Mouse (Mus musculus) lung, embryonic 14.5 days (tissue): ENCODE data around the gene Gan. TPM values are rescaled to one million over a fixed set of nuclear protein-coding genes. Genes with fewer than 3 reads are reported as not detected.

Source experiments
- ATAC-seq: fragments of 200-750 bp; cut with Nextera tagmentation; 2 replicates; pipeline ENCODE4 v1.8.0; 2017; ENCODE audit warnings: mild to moderate bottlenecking, moderate TSS enrichment, moderate library complexity; ENCODE audit not compliant: insufficient read depth
- DNase-seq: peaks from one replicate; pipeline ENCODE4 v3.0.0-alpha.2; 2015
- H3K27ac ChIP-seq: fragments of 300-500 bp; sonication (generic); 2 replicates; pipeline ENCODE4 v1.5.1; 2014; ENCODE audit warnings: low read depth, mild to moderate bottlenecking, moderate library complexity
- H3K27me3 ChIP-seq: fragments of 300-500 bp; sonication (generic); 2 replicates; pipeline ENCODE4 v1.6.1; 2014; ENCODE audit warnings: low read length, control low read depth; ENCODE audit not compliant: insufficient read depth
- H3K36me3 ChIP-seq: fragments of 300-500 bp; sonication (generic); 2 replicates; pipeline ENCODE4 v1.6.1; 2014; ENCODE audit warnings: control low read depth; ENCODE audit not compliant: insufficient read depth
- H3K4me1 ChIP-seq: fragments of 300-500 bp; sonication (generic); 2 replicates; pipeline ENCODE4 v1.6.1; 2014; ENCODE audit warnings: antibody characterized with exemption, control low read depth; ENCODE audit not compliant: insufficient read depth
- H3K4me2 ChIP-seq: fragments of 300-500 bp; sonication (generic); 2 replicates; pipeline ENCODE4 v1.6.1; 2014; ENCODE audit warnings: mild to moderate bottlenecking
- H3K4me3 ChIP-seq: fragments of 300-500 bp; sonication (generic); 2 replicates; pipeline ENCODE4 v1.5.1; 2014; ENCODE audit warnings: low read depth, low read length
- H3K9ac ChIP-seq: fragments of 300-500 bp; sonication (generic); 2 replicates; pipeline ENCODE4 v1.6.1; 2014
- H3K9me3 ChIP-seq: fragments of 300-500 bp; sonication (generic); 2 replicates; pipeline ENCODE4 v1.6.1; 2016; ENCODE audit warnings: low read depth, low read length, control low read depth
- CTCF ChIP-seq: IDR thresholded peaks from 2 replicates; pipeline ENCODE4 v1.5.1; 2016; ENCODE audit warnings: antibody characterized with exemption, low read depth
- WGBS: fragments of 180-500 bp; shearing (Covaris S2); extraction: QIAGEN DNeasy Blood & Tissue Kit; methylation state at CpG from one replicate; pipeline ENCODE4 v1.1.7; 2014; 5-methylcytosine and 5-hydroxymethylcytosine counted together
- polyA plus RNA-seq: library from polyadenylated mRNA; unstranded; fragments of >200 nt; fragmentation: Nextera tagmentation; extraction: Ambion mirVana; gene quantifications from 2 replicates; pipeline ENCODE4 v1.2.1, GENCODE M21; 2014

Gan gene
- polyA plus RNA-seq, 1 experiment from 2014 or later, result 3.3 TPM

DNA sequence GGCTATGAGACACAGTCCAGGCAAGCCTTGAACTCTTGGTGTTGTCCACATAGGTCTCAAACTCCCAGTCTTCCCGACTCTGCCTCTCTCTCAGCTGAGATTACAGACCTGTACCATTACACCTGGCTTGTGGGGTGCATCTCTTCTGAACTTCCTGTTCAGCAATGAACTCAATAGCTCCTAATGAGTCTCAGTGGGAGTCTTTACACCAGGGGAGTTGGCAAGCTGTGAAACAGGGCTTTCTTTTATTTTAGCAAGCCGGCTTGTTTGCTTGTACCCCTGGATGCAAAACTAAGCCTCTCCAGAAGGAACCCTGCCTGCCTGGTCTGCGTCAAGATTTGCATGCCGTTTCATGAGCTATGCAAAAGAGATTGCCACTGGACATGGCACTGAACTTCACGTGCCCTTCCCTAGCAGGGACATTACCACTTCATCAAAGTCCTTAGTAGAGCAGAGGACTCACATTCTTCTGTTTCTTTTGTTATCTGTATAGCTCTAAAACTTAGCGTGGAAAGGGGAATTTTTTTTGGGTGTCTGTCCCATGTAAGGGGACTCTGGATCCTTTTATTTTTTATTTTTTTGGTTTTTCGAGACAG, 93.2 kb downstream of the Gan start:
- no peak overlapping the region for H3K4me2 ChIP-seq
- H3K27ac ChIP-seq, result no peak overlapping the region
- no peak for TF ChIP-seq CTCF
- no peaks in the 10 kb centered on the region for H3K4me1 ChIP-seq
- no peaks in the 10 kb centered on the region for H3K27me3 ChIP-seq
- no peaks in the 10 kb centered on the region for H3K9me3 ChIP-seq
- no peaks in the 10 kb centered on the region for H3K36me3 ChIP-seq
- no peak overlapping the region for H3K9ac ChIP-seq
- no peak for DNase-seq
- no peak for ATAC-seq
- no peak overlapping the region for H3K4me3 ChIP-seq
- WGBS, result 49% methylated on average over 7 of the region's 7 CpGs

DNA sequence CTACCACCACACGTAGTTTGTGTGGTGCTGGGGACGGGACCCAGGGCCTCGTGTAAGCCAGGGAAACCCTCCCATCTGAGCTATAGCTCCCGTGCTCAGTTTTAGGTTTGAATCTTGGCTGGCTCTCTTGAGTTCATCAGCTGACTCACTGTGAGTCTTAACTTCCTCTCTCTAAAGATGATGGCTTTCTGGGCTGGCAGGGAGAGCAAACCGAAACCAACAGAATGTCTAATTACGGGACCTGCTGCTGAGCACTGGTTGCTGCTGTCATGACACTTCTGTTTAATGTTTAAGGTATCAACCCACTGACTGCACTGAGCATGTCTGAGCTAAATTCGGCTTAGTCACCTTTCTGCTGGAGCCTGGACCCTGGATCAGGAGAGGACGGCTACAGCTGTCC, 94.7 kb downstream of the Gan start:
- no peaks in the 10 kb centered on the region for H3K9me3 ChIP-seq
- no peaks in the 10 kb centered on the region for H3K27me3 ChIP-seq
- H3K9ac ChIP-seq, result no peak overlapping the region
- H3K4me2 ChIP-seq, result no peak overlapping the region
- DNase-seq (no peak), ATAC-seq (no peak)
- no peak overlapping the region for H3K27ac ChIP-seq
- no peak for TF ChIP-seq CTCF
- H3K4me1 ChIP-seq, result no peaks in the 10 kb centered on the region
- WGBS, result 87% methylated on average over 8 of the region's 8 CpGs
- no peak overlapping the region for H3K4me3 ChIP-seq
- H3K36me3 ChIP-seq, result no peaks in the 10 kb centered on the region

DNA sequence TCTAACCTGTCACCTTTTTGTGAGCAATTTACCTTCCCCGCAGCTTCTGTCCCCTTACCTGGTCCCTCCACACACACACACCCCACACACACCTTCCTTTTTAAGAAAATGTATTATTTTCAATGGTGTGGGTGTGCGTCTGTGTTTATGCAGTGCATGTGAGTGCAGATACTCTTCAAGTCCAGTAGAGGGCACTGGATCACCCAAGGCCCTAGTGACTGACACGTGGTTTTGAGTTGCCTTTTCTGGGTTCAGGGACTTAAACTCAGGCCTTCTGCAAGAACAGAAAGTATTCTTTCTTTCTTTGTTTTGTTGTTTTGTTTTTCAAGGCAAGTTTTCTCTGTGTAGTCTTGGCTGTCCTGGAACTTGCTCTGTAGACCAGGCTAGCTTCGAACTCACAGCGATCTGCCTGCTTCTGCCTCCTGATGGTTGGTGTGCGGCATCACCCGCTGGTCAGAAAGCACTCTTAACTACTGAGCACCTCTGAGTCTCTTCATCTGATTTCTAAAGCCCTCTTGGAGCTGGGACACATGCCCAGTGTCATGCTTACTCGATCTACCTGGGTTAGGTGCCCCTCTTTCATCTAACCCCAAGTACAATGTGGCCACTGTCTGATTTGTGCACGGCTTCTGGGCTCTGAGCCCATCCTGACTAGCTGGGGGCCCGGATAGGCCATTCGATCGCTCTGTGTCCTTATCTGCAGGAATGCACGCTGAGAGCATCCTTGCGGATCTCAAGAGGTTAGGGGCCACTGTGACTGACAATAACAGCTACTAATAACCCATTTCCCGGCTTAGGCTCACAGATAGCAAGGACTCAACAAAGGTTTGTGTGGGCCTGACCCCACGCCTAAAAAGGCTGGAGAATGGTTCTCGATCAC, 95.7 kb downstream of the Gan start:
- Histone ChIP-seq H3K4me1 (peaks cover under 1% of the 10 kb centered on the region), H3K9ac (no peak overlapping the region), H3K27me3 (no peaks in the 10 kb centered on the region), H3K4me2 (no peak overlapping the region), H3K36me3 (no peaks in the 10 kb centered on the region), H3K4me3 (no peak overlapping the region), H3K27ac (no peak overlapping the region), H3K9me3 (no peaks in the 10 kb centered on the region)
- 0 out of 2 replicates have a peak, but pooled peaks have one; percentile 17 for TF ChIP-seq CTCF
- DNase-seq, result no peak
- ATAC-seq, result no peak
- WGBS, result 68% methylated on average over 17 of the region's 17 CpGs

DNA sequence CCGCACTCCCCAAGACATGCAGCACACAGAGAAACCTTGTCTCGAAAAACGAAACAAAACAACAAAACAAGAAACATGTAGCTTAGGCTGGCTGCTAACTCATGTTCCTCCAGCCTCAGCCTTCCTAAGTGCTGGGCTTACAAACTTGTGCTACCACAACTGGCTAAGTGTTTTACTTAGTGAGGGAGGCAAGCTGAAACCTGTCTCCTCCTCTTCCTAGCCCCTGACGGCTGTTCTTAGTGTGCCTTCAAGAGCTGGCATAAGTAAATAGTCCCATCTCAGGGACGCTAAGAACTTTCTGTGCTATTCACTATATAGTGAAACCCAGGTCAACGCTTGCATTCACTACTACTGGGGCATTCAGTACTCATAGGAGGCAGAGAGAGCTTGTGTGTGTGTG, 96.6 kb downstream of the Gan start:
- no peak for TF ChIP-seq CTCF
- H3K4me3 ChIP-seq, result no peak overlapping the region
- peaks cover 10% of the 10 kb centered on the region for H3K4me1 ChIP-seq
- no peak overlapping the region for H3K4me2 ChIP-seq
- WGBS, result 60% methylated on average over 6 of the region's 6 CpGs
- DNase-seq (no peak), ATAC-seq (no peak)
- no peak overlapping the region for H3K9ac ChIP-seq
- no peaks in the 10 kb centered on the region for H3K36me3 ChIP-seq
- no peaks in the 10 kb centered on the region for H3K27me3 ChIP-seq
- no peaks in the 10 kb centered on the region for H3K9me3 ChIP-seq
- H3K27ac ChIP-seq, result no peak overlapping the region

DNA sequence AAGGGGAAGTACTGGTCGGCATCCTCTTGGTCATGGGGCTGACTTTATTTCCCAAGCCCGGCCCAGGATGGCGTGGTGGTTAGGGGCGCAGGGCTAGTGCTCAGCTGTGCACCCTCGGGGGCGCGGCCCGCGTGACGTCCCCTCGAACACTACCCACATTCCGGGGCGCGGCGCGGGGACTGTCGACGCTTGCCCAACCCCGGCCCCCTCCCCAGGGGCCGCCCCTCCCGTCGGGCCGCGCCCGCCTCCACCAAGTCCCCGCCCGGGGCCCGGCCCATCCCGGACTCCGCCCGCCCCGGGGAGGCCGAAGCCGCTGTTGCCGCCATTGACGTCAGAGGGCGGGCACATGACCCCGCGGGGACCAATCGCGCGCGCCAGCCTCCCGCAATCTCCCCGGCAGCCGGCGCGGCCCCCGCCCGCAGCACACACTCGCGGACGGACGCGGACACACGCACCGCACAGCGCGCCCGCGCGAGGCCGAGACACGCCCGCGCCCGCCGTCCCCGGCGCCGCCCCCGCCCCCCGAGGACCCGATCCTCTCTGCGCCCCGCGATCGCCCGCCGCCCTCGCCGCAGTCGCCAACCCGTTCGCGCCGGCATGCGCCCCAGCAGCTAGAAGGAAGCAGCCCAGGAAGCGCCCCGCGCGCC, 98.5 kb downstream of the Gan start:
- Histone ChIP-seq H3K9ac (peak overlapping the region; percentile 94), H3K4me1 (peaks cover 27% of the 10 kb centered on the region), H3K27me3 (no peaks in the 10 kb centered on the region), H3K27ac (peak overlapping the region; percentile 80), H3K36me3 (no peaks in the 10 kb centered on the region), H3K9me3 (no peaks in the 10 kb centered on the region), H3K4me2 (peak overlapping the region; percentile 96), H3K4me3 (peak overlapping the region; percentile 91)
- DNase-seq, result peak; percentile 97
- under 1% methylated on average over 84 of the region's 92 CpGs for WGBS
- peak; percentile 89 for ATAC-seq
- no peak for TF ChIP-seq CTCF

DNA sequence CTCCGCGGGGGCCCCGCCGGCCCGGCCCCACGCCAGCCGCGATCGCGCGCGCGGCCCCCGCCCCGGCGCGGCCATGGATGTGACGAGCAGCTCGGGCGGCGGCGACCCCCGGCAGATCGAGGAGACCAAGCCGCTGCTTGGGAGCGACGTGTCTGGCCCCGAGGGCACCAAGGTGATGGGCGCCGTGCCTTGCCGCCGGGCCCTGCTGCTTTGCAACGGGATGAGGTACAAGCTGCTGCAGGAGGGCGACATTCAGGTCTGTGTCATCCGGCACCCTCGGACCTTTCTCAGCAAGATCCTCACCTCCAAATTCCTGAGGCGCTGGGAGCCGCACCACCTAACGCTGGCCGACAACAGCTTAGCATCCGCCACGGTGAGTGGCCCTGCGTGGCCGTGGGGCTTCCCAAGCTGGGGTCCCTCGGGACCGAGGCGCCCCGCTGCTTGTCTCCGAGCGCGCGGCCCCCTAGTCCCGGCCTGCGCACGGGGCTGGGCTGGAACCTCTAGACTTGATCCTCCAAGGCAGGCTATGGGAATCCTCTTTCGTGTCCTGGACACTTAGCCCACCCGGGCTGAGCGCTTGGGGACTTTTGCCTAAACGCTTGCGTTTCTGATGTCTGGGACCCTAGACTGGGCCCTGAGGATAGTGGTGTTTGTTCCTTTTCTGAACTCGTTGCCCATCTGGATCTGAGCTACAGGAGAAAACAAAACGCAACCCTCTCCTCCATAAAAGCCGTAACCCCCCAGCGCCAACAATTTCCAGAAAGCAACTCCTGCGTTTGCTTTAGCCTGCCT, 99.3 kb downstream of the Gan start, which contains the start of gene Cmip:
TSS of gene Cmip (plus strand) at position 36 of the 792 bp plus-strand sequence.
- Histone ChIP-seq H3K4me3 (peak within 1 kb of the TSS; percentile 91), H3K9me3 (no peaks in the 10 kb centered on the region), H3K27me3 (no peaks in the 10 kb centered on the region), H3K36me3 (no peaks in the 10 kb centered on the region), H3K4me2 (peak within 1 kb of the TSS; percentile 96), H3K4me1 (peaks cover 33% of the 10 kb centered on the region), H3K27ac (peak within 1 kb of the TSS; percentile 80), H3K9ac (peak within 1 kb of the TSS; percentile 94)
- DNase-seq (peak; percentile 62), ATAC-seq (peak; percentile 15)
- 1% methylated on average over 64 of the region's 65 CpGs for WGBS
- TF ChIP-seq CTCF, result no peak
